Mouse (Mus musculus): ENCODE results near the gene Nxph4. TPM values are rescaled to one million over a fixed set of nuclear protein-coding genes. Genes with fewer than 3 reads are reported as not detected.

Gene Nxph4
- polyA plus RNA-seq, 1 experiment from 2014 or later: 5.2 TPM

- H3K27ac ChIP-seq (replicated peaks): no peak overlapping the region
- no peak for DNase-seq (ENCODE audit: low spot score)
- H3K4me1 ChIP-seq: peaks cover 24% of the 10 kb centered on the region
- 76% methylated on average over 3 of the region's 3 CpGs for WGBS
- no peaks in the 10 kb centered on the region for H3K9me3 ChIP-seq
- no peaks in the 10 kb centered on the region for H3K27me3 ChIP-seq (replicated peaks; ENCODE audit: low read depth, poor library complexity, severe bottlenecking)
- no peak overlapping the region for H3K4me3 ChIP-seq
- H3K36me3 ChIP-seq (replicated peaks): peaks cover 98% of the 10 kb centered on the region
These were observed 42.2 kb downstream of the Nxph4 start for GRCm38 (mm10) chr10:127492118-127492517.

GRCm38 (mm10) chr10:127491128-127491512, 43.2 kb downstream of the Nxph4 start:
- no peaks in the 10 kb centered on the region for H3K27me3 ChIP-seq (replicated peaks; ENCODE audit: low read depth, poor library complexity, severe bottlenecking)
- no peak overlapping the region for H3K27ac ChIP-seq (replicated peaks)
- no peak overlapping the region for H3K4me3 ChIP-seq
- H3K36me3 ChIP-seq (replicated peaks): peaks cover 93% of the 10 kb centered on the region
- no peak for DNase-seq (ENCODE audit: low spot score)
- H3K4me1 ChIP-seq: peaks cover 24% of the 10 kb centered on the region
- no peaks in the 10 kb centered on the region for H3K9me3 ChIP-seq
- WGBS: 77% methylated on average over 8 of the region's 8 CpGs

- peaks cover 91% of the 10 kb centered on the region for H3K36me3 ChIP-seq (replicated peaks)
- H3K4me3 ChIP-seq: no peak overlapping the region
- H3K9me3 ChIP-seq: no peaks in the 10 kb centered on the region
- H3K4me1 ChIP-seq: peaks cover 24% of the 10 kb centered on the region
- DNase-seq (ENCODE audit: low spot score): no peak
- no peaks in the 10 kb centered on the region for H3K27me3 ChIP-seq (replicated peaks; ENCODE audit: low read depth, poor library complexity, severe bottlenecking)
- 80% methylated on average over 18 of the region's 18 CpGs for WGBS
- H3K27ac ChIP-seq (replicated peaks): no peak overlapping the region
These were observed 43.9 kb downstream of the Nxph4 start for GRCm38 (mm10) chr10:127490160-127491127.

- H3K4me1 ChIP-seq: peaks cover 24% of the 10 kb centered on the region
- no peak overlapping the region for H3K4me3 ChIP-seq
- no peak for DNase-seq (ENCODE audit: low spot score)
- no peaks in the 10 kb centered on the region for H3K9me3 ChIP-seq
- H3K27me3 ChIP-seq (replicated peaks; ENCODE audit: low read depth, poor library complexity, severe bottlenecking): no peaks in the 10 kb centered on the region
- peaks cover 91% of the 10 kb centered on the region for H3K36me3 ChIP-seq (replicated peaks)
- H3K27ac ChIP-seq (replicated peaks): no peak overlapping the region
- 90% methylated on average over 7 of the region's 7 CpGs for WGBS
These were observed 45.5 kb downstream of the Nxph4 start for GRCm38 (mm10) chr10:127488856-127489255.

- Histone ChIP-seq H3K4me1 (0 out of 2 replicates have a peak, but pooled peaks cover 2% of the 10 kb centered on the region), H3K9me3 (no peaks in the 10 kb centered on the region), H3K4me3 (no peak overlapping the region), H3K27me3 (replicated peaks; ENCODE audit: low read depth, poor library complexity, severe bottlenecking) (no peaks in the 10 kb centered on the region), H3K27ac (replicated peaks) (no peak overlapping the region), H3K36me3 (replicated peaks) (peaks cover 81% of the 10 kb centered on the region)
- WGBS: 89% methylated on average over 10 of the region's 10 CpGs
- no peak for DNase-seq (ENCODE audit: low spot score)
These were observed 49.1 kb downstream of the Nxph4 start for GRCm38 (mm10) chr10:127485235-127485634.

- H3K4me3 ChIP-seq: no peak overlapping the region
- no peak overlapping the region for H3K27ac ChIP-seq (replicated peaks)
- H3K27me3 ChIP-seq (replicated peaks; ENCODE audit: low read depth, poor library complexity, severe bottlenecking): no peaks in the 10 kb centered on the region
- 88% methylated on average over 19 of the region's 19 CpGs for WGBS
- peaks cover 81% of the 10 kb centered on the region for H3K36me3 ChIP-seq (replicated peaks)
- no peaks in the 10 kb centered on the region for H3K9me3 ChIP-seq
- no peak for DNase-seq (ENCODE audit: low spot score)
- H3K4me1 ChIP-seq: no peaks in the 10 kb centered on the region
These were observed 53.2 kb downstream of the Nxph4 start for GRCm38 (mm10) chr10:127480833-127481813.

- 93% methylated on average over 4 of the region's 4 CpGs for WGBS
- no peaks in the 10 kb centered on the region for H3K27me3 ChIP-seq (replicated peaks; ENCODE audit: low read depth, poor library complexity, severe bottlenecking)
- DNase-seq (ENCODE audit: low spot score): no peak
- H3K9me3 ChIP-seq: no peaks in the 10 kb centered on the region
- H3K4me1 ChIP-seq: no peaks in the 10 kb centered on the region
- no peak overlapping the region for H3K27ac ChIP-seq (replicated peaks)
- no peak overlapping the region for H3K4me3 ChIP-seq
- peaks cover 77% of the 10 kb centered on the region for H3K36me3 ChIP-seq (replicated peaks)
These were observed 55.2 kb downstream of the Nxph4 start for GRCm38 (mm10) chr10:127479131-127479530.

GRCm38 (mm10) chr10:127477301-127477700, 57.1 kb downstream of the Nxph4 start:
- WGBS: 89% methylated on average over 7 of the region's 7 CpGs
- Histone ChIP-seq H3K4me1 (no peaks in the 10 kb centered on the region), H3K27me3 (replicated peaks; ENCODE audit: low read depth, poor library complexity, severe bottlenecking) (no peaks in the 10 kb centered on the region), H3K27ac (replicated peaks) (no peak overlapping the region), H3K4me3 (no peak overlapping the region), H3K9me3 (no peaks in the 10 kb centered on the region), H3K36me3 (replicated peaks) (peaks cover 79% of the 10 kb centered on the region)
- DNase-seq (ENCODE audit: low spot score): no peak

- H3K4me3 ChIP-seq: no peak overlapping the region
- H3K9me3 ChIP-seq: no peaks in the 10 kb centered on the region
- H3K27ac ChIP-seq (replicated peaks): no peak overlapping the region
- H3K4me1 ChIP-seq: peaks cover 4% of the 10 kb centered on the region
- H3K36me3 ChIP-seq (replicated peaks): peaks cover 80% of the 10 kb centered on the region
- H3K27me3 ChIP-seq (replicated peaks; ENCODE audit: low read depth, poor library complexity, severe bottlenecking): no peaks in the 10 kb centered on the region
- WGBS: 86% methylated on average over 3 of the region's 3 CpGs
- no peak for DNase-seq (ENCODE audit: low spot score)
These were observed 57.8 kb downstream of the Nxph4 start for GRCm38 (mm10) chr10:127476541-127476940.

Other genes starting within 250 kb of the Nxph4 start
- gene Mbd6, start 245.5 kb downstream of the Nxph4 start, polyA plus RNA-seq (2016; fragmentation: Nextera tagmentation; extraction: Ambion mirVana): 11.1 and 12.2 TPM in 2 replicates
- gene Mars, start 222.8 kb downstream of the Nxph4 start, polyA plus RNA-seq (2016; fragmentation: Nextera tagmentation; extraction: Ambion mirVana): 160 and 175 TPM in 2 replicates
- gene Arhgap9, start 212.6 kb downstream of the Nxph4 start, polyA plus RNA-seq (2016; fragmentation: Nextera tagmentation; extraction: Ambion mirVana): 2.0 and 2.1 TPM in 2 replicates
- gene Gli1, start 192.6 kb downstream of the Nxph4 start, polyA plus RNA-seq (2016; fragmentation: Nextera tagmentation; extraction: Ambion mirVana): 11.4 and 13.0 TPM in 2 replicates
- gene Inhbe, start 180.1 kb downstream of the Nxph4 start, polyA plus RNA-seq (2016; fragmentation: Nextera tagmentation; extraction: Ambion mirVana): 0.04 TPM in 1 of 2 replicates, not detected in the other
- 0.09 and 0.10 TPM in 2 replicates for gene Inhbc, start 164.1 kb downstream of the Nxph4 start, polyA plus RNA-seq (2016; fragmentation: Nextera tagmentation; extraction: Ambion mirVana)
- 33.9 and 41.9 TPM in 2 replicates for gene R3hdm2, start 154.2 kb downstream of the Nxph4 start, polyA plus RNA-seq (2016; fragmentation: Nextera tagmentation; extraction: Ambion mirVana)
- gene Stac3, start 32.9 kb downstream of the Nxph4 start, polyA plus RNA-seq (2016; fragmentation: Nextera tagmentation; extraction: Ambion mirVana): 0.57 and 0.58 TPM in 2 replicates
- gene Ndufa4l2, start 19.6 kb downstream of the Nxph4 start, polyA plus RNA-seq (2016; fragmentation: Nextera tagmentation; extraction: Ambion mirVana): 2.2 and 4.5 TPM in 2 replicates
- 110 and 129 TPM in 2 replicates for gene Shmt2, start 12.1 kb downstream of the Nxph4 start, polyA plus RNA-seq (2016; fragmentation: Nextera tagmentation; extraction: Ambion mirVana)
- 66.6 and 70.6 TPM in 2 replicates for gene Lrp1, start 86.6 kb upstream of the Nxph4 start, polyA plus RNA-seq (2016; fragmentation: Nextera tagmentation; extraction: Ambion mirVana)
- gene Stat6, start 108.4 kb upstream of the Nxph4 start, polyA plus RNA-seq (2016; fragmentation: Nextera tagmentation; extraction: Ambion mirVana): 10.4 and 11.5 TPM in 2 replicates
- gene Nemp1, start 132.3 kb upstream of the Nxph4 start, polyA plus RNA-seq (2016; fragmentation: Nextera tagmentation; extraction: Ambion mirVana): 10.0 and 10.7 TPM in 2 replicates
- gene Nab2, start 134.0 kb upstream of the Nxph4 start, polyA plus RNA-seq (2016; fragmentation: Nextera tagmentation; extraction: Ambion mirVana): 11.6 and 12.1 TPM in 2 replicates
- gene Myo1a, start 170.6 kb upstream of the Nxph4 start, polyA plus RNA-seq (2016; fragmentation: Nextera tagmentation; extraction: Ambion mirVana): 0.54 and 0.71 TPM in 2 replicates
- gene Tac2, start 189.9 kb upstream of the Nxph4 start, polyA plus RNA-seq (2016; fragmentation: Nextera tagmentation; extraction: Ambion mirVana): 1.5 and 2.0 TPM in 2 replicates
- gene Zbtb39, start 205.0 kb upstream of the Nxph4 start, polyA plus RNA-seq (2016; fragmentation: Nextera tagmentation; extraction: Ambion mirVana): 5.3 and 5.4 TPM in 2 replicates
- 0.46 and 0.53 TPM in 2 replicates for gene Gpr182, start 217.2 kb upstream of the Nxph4 start, polyA plus RNA-seq (2016; fragmentation: Nextera tagmentation; extraction: Ambion mirVana)
- gene Rdh1, start 225.2 kb upstream of the Nxph4 start, polyA plus RNA-seq (2016; fragmentation: Nextera tagmentation; extraction: Ambion mirVana): 0.07 and 0.08 TPM in 2 replicates
- gene Rdh16f1, start 225.2 kb upstream of the Nxph4 start, polyA plus RNA-seq (2016; fragmentation: Nextera tagmentation; extraction: Ambion mirVana): 0.15 and 0.17 TPM in 2 replicates
- not detected in 2 replicates for gene Rdh9, start 241.8 kb upstream of the Nxph4 start, polyA plus RNA-seq (2016; fragmentation: Nextera tagmentation; extraction: Ambion mirVana)